Mouse (Mus musculus): Measurements from ENCODE around the gene Chrna9. TPM values are rescaled to one million over a fixed set of nuclear protein-coding genes. Genes with fewer than 3 reads are reported as not detected.

The Chrna9 gene
- not detected for total RNA-seq (2023)

DNA sequence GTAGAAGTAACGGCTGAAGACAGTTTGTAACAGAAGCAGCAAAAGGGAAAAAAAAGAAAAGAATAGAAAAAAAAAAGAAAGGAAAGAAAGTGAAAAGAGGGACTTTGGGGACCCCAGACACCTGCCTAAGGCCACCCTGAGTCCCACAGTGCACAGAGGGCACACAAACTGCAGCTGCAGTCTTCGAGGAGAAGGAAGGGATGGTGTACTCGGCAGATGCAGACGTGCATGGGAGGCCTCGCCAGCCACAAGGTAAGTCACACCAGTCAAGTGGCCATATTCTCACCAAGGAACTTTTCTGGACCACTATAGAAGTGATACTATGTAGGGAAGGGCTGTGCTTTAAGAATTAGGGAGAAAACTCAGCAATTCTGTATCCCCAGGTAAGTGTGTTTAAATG is at the start of gene Chrna9:
TSS of gene Chrna9 (plus strand) at position 139 of the 400 bp plus-strand sequence.

DNA sequence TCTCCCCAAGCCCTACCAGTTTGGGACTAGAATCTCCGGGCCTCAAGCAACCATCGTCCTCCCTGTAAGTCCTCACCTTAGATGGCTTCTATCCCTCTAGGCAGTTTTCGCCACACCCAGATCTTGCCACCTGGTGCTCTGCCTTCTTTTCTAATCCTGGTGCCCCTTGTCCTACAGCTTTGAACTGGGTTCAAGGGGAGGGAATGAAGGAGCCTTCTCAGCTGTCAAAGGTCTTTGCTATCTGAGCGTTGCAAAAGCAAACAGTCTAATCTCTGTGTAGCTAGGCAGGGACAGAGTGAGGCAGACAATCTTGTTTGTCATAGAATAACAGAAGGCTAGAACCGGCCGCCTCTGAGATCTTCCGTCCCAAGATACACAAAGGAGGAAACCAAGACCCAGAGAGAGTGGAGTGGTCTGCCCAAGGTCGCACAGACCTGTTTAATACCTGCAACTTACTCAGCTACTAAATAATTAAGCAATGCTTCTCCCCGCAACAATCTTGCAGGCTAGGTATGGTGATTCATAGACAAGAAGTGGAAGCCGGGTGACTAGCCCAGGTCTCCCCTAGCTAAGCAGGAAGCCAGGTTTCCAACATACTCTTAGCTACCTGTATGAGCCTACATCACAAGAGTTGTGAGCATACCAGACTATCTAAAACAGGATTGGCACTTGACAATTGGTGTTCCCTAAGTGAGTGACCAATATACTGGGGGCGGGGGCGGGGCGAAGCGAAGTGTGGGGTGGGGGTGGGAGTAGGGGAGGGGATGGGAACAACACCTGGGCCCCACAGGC is 69.6 kb downstream of the Chrna9 start, which contains the start of gene 9130230L23Rik:
TSS of gene 9130230L23Rik (minus strand) at position 152 of the 792 bp plus-strand sequence.

Other genes with a start within 250 kb of the Chrna9 start
- 100 to 1,000 TPM; 159 to 162 TPM for gene Pds5a, start 236.6 kb upstream of the Chrna9 start, total RNA-seq (2023)
- gene N4bp2, start 171.4 kb upstream of the Chrna9 start, total RNA-seq (2023), result 10 to 100 TPM; 21.3 to 25.6 TPM
- gene Rhoh, start 73.7 kb upstream of the Chrna9 start, total RNA-seq (2023), result 10 to 100 TPM; 12.5 to 13.9 TPM
- gene 9130230L23Rik, start 69.4 kb downstream of the Chrna9 start, total RNA-seq (2023), result 1 to 10 TPM; 1.4 to 2.0 TPM
- 10 to 100 TPM; 46.3 to 49.2 TPM for gene Rbm47, start 238.2 kb downstream of the Chrna9 start, total RNA-seq (2023)

Measured in neutrophil, adult 83 days (primary cell).